Mouse (Mus musculus): ENCODE measurements around the gene Medag. TPM values are rescaled to one million over a fixed set of nuclear protein-coding genes. Genes with fewer than 3 reads are reported as not detected.
A peak's percentile ranks its signal among the peaks of the same experiment; 100 is the strongest.

Gene Medag
- total RNA-seq, 4 experiments from 2014 or later = 3.5 to 4.1 (median 3.7) TPM

DNA sequence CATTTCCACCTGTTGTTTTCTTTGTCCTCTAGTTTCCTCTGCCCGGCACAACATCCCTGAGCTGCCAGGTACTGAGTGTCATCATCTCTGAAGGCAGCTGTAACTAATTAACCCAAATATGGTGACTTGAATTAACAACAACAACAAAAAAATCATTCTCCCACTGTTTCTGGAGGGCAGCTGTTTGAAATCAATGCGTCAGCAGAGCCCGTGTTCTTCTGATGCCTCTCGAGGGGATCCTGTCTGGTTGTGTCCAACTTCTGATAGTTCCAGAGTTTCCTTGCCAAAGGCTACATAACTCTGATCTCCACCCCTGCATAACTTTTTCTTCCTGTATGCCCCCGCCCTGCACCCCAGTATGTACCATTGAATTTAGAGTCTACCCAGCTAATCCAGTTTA, 28.9 kb upstream of the Medag start:
- no peak for DNase-seq (ENCODE audit: low spot score in 2 of 2)

- DNase-seq (ENCODE audit: low spot score in 2 of 2) = no peak
Measured at GRCm38 (mm10) chr5:149385228-149385961, 26.2 kb upstream of the Medag start.

DNA sequence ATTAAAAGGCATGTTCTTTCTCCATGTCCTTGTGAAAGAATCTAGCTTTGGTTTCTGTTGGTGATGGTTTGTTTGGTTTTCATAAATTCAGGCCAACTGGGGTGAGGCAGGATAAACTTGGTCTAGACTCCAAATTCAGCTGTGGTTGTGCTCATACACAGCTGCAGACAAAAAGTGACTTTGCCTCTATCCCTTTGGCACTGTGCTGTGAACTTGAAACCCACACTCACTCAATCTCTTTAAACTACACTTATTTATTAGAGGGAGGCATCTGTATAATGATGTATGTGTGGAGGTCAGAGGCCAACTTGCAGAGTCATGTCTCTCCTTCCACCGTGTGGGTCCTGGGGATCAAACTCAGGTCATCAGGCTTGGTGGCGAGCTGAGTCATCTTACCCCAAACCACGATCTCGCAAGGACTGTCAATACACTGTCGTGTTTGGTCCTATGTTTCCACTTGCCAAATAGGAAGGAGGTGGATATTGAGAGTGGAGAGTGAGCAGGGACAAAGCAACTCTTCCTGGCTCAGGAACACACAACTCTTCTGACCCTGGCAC, 25.2 kb upstream of the Medag start:
- DNase-seq (ENCODE audit: low spot score in 2 of 2) = no peak

GRCm38 (mm10) chr5:149388947-149389346, 22.6 kb upstream of the Medag start:
- no peak for DNase-seq (ENCODE audit: low spot score in 2 of 2)

- DNase-seq (ENCODE audit: low spot score in 2 of 2) = no peak
Measured at GRCm38 (mm10) chr5:149389548-149390211, 21.9 kb upstream of the Medag start.

DNA sequence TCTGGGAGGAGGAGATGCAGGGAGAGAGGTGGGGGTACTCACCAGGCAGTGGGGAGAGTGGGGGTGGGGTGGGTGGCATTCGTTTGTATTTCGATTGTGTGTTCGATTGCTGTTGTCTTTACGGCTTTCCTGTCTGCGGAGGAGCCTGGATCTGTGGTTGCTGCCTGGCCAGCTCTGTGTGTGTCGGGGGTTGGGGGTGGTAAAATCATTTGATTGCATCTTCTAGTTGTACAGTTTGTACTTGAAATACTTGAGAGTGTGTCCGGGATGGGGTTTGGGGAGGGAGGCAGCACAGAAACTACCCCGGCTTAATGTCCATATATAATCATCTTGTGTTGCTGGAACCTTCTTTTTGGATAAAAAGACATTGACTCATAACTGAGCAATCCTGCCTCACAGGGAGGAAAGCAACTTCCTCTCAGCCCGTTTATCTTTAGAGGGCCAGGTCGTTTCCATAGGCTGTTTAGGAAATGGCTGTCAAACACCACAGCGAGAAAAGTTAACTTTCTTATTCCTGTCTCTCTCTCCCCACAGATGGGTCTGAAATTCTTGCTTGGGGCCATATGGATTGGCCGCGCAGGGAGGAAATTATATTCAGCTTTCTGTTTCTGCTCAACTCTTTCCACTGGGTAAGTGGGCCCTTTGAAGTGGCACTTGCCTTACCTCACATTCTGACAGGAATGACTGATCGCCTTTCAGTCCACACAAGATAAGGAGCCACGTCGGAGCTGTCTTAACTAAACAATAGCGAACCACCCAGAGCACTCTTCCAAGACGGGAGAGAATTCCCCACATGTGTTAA, 19.8 kb upstream of the Medag start:
- DNase-seq (ENCODE audit: low spot score in 2 of 2) = no peak

DNA sequence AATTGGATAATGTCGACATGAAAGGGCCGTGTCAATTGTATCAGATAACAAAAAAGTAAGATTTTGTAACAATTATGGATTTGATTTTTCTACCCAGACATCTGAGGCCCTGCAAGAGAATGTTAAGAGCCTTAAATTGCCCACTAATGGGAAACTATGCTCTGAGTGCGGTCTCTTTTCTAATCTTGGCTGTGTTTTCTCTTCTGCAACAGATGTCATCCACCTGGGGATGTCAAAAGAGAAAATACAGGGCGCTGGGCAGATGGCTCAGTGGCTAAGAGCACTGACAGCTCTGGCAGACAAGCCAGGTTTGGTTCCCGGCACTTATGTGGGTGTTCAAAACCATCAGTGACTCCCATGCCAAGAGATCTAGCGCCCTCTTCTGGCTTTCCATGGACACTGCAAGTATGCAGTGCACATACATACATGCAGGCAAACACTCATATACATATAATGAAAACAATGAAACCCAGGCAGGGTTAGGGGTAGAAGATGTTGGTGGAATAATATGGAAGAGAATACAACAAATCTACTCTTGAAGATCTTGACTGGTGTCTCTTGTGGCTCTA, 19.0 kb upstream of the Medag start:
- DNase-seq (ENCODE audit: low spot score in 2 of 2) = no peak

DNA sequence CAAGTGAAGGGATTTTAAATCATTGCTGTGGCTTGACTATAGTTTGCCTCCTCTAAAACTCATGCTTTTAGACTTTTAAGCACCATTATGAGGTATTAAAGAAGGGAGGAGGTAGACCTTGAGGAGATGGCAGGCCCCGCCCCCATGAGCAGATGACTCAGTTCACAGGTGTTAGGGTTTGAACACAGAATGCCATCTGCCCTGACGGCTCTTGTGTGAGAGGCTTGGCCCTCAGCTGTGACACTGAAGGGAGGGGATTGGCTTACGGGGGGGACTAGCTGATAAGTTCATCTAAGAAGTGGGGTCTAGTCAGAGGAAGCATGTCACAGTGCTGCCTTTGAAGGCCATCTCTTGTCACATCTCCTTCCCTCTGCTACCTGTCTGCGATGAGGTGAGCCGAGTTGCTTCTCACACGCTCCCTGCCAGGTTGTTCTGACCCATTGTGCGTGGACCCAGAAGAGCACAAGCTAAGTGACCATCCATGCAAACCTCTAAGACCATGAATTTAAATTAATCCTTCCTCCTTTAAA, 10.0 kb upstream of the Medag start:
- DNase-seq (ENCODE audit: low spot score in 2 of 2) = no peak

GRCm38 (mm10) chr5:149402029-149402428, 9.5 kb upstream of the Medag start:
- DNase-seq (ENCODE audit: low spot score in 2 of 2) = no peak

GRCm38 (mm10) chr5:149403386-149403785, 8.2 kb upstream of the Medag start:
- DNase-seq (ENCODE audit: low spot score in 2 of 2) = no peak

- no peak for DNase-seq (ENCODE audit: low spot score in 2 of 2)
Measured at GRCm38 (mm10) chr5:149404710-149405109, 6.8 kb upstream of the Medag start.

- peak; percentile 47 to 48 for DNase-seq (ENCODE audit: low spot score in 2 of 2)
Measured at GRCm38 (mm10) chr5:149406791-149407276, 4.7 kb upstream of the Medag start.

- no peak for DNase-seq (ENCODE audit: low spot score in 2 of 2)
Measured at GRCm38 (mm10) chr5:149409502-149409901, 2.0 kb upstream of the Medag start.

DNA sequence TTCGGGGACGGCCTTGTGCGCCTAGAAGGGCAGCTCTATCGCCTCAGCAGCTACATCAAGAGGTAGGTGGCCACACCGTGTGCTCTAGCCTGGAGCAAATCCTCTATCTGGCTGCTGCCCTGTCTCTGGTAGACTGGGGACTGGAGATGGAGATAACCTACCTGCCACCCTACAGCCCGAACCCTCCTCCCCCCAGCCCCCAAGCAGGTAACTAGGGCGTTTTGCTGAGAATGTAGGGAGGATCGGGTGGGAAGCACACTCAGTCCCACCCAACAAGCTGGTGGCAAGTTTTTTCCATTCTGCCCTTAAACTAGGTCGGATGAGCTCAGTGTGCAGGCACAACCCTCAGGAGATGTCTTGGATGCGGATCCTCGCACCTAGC, 636 bp downstream of the Medag start:
- DNase-seq (ENCODE audit: low spot score in 2 of 2) = no peak

DNA sequence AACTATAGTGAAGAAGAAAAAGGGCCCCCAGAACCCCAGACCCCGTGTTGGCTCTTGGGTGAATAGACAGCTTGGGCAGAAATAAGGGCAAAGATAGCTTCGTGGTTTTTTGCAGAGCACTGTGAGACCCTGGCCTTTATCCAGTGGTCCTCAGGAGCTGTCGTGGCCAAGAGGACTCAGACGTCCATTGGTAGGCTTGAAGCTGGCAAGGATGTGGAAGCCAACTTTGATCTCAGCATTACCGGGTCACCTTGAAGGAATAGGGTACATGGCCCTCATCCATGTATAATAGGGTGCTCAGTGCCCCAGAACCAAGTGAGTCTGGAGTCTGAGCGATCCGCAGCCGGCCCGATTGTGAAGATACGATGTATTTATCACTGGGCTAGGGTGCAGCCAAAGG, 1.1 kb downstream of the Medag start:
- no peak for DNase-seq (ENCODE audit: low spot score in 2 of 2)

GRCm38 (mm10) chr5:149414369-149415167, 3.0 kb downstream of the Medag start:
- DNase-seq (ENCODE audit: low spot score in 2 of 2) = no peak

DNA sequence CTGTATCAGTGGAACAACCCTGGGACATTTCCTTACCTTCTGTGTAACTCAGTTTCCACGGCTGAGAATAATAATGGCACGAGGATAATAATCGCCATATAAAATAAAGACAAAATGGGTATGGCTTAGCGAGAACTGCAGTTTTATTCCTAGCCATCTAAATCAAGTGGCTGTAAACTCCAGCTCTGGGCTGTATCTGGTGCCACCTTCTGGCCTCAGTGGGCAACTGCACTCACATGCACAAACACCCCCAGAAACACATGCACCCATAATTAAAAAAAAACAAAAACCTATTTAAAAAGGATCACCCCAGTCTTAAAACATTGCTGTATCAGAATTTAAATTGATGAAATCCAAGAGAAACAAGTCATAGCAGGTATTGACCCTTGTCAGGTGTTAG, 5.8 kb downstream of the Medag start:
- no peak for DNase-seq (ENCODE audit: low spot score in 2 of 2)

DNA sequence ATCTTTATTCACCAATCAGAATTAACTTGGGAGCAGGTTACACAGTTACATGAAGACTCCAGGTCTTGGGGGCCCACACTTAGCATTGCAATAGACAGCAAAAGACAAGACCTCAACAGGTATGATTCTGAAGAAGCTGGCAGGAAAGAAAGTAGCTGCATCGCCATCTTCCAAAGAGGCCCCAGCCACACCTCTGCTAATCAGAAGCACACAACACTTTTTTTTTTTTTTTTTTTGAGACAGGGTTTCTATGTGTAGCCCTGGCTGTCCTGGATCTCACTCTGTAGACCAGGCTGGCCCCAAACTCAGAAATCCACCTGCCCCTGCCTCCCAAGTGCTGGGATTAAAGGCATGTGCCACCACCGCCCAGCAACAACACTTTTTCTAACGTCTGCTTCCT, 15.0 kb downstream of the Medag start:
- no peak for DNase-seq (ENCODE audit: low spot score in 2 of 2)

GRCm38 (mm10) chr5:149427277-149428060, 15.9 kb downstream of the Medag start:
- DNase-seq (ENCODE audit: low spot score in 2 of 2) = no peak

GRCm38 (mm10) chr5:149428347-149428746, 16.8 kb downstream of the Medag start:
- DNase-seq (ENCODE audit: low spot score in 2 of 2) = no peak

Measured in layer of hippocampus, adult 8-10 months (tissue).